Mouse (Mus musculus): ENCODE results near the gene Gm21725. TPM values are rescaled to one million over a fixed set of nuclear protein-coding genes. Genes with fewer than 3 reads are reported as not detected.
"Not testable (repeated sequence)": the region's sequence is repeated elsewhere in the genome, so short reads cannot be mapped to it uniquely, and the experiment has no call there.

The Gm21725 gene
- total RNA-seq (2021) (not detected), polyA plus RNA-seq (2012; rRNA removed) (not detected in 2 replicates)
- long read RNA-seq: 0 reads

GRCm38 (mm10) chrY:13348963-13349362 lies at the start of gene Gm21725:
Gene Gm21725 (minus strand): TSS chrY:13349063.
- H3K9ac ChIP-seq (ENCODE audit: low read depth, low read length); intact Hi-C loops (cut with DNase I); H3K27me3 ChIP-seq (ENCODE audit: control insufficient read depth, insufficient read depth, low read length); DNase-seq; H3K27ac ChIP-seq; H3K4me3 ChIP-seq; H3K4me1 ChIP-seq (ENCODE audit: control insufficient read depth, insufficient read depth, low read length); H3K79me2 ChIP-seq (replicated peaks; ENCODE audit: control insufficient read depth, insufficient read depth, low read length); H3K36me3 ChIP-seq (ENCODE audit: control insufficient read depth, insufficient read depth, low read length): not testable (repeated sequence)
- no CpG with 5 or more reads among the region's 3 CpGs for WGBS

Other genes starting within 250 kb of the Gm21725 start
- not detected for gene Gm21891, start 215.6 kb downstream of the Gm21725 start, total RNA-seq (2021)
- not detected in 2 replicates for gene Gm21891, start 215.6 kb downstream of the Gm21725 start, polyA plus RNA-seq (2012; rRNA removed)
- gene Gm21425, start 187.1 kb downstream of the Gm21725 start, total RNA-seq (2021): not detected
- gene Gm21425, start 187.1 kb downstream of the Gm21725 start, polyA plus RNA-seq (2012; rRNA removed): not detected in 2 replicates
- not detected for gene Gm21828, start 125.1 kb downstream of the Gm21725 start, total RNA-seq (2021)
- gene Gm21828, start 125.1 kb downstream of the Gm21725 start, polyA plus RNA-seq (2012; rRNA removed): not detected in 2 replicates
- not detected for gene Gm21440, start 96.7 kb downstream of the Gm21725 start, total RNA-seq (2021)
- gene Gm21440, start 96.7 kb downstream of the Gm21725 start, polyA plus RNA-seq (2012; rRNA removed): not detected in 2 replicates
- not detected for gene Gm21454, start 96.6 kb downstream of the Gm21725 start, total RNA-seq (2021)
- not detected in 2 replicates for gene Gm21454, start 96.6 kb downstream of the Gm21725 start, polyA plus RNA-seq (2012; rRNA removed)
- not detected for gene Gm21866, start 116.5 kb upstream of the Gm21725 start, total RNA-seq (2021)
- gene Gm21866, start 116.5 kb upstream of the Gm21725 start, polyA plus RNA-seq (2012; rRNA removed): not detected in 2 replicates
- gene Gm20773, start 145.0 kb upstream of the Gm21725 start, total RNA-seq (2021): not detected
- not detected in 2 replicates for gene Gm20773, start 145.0 kb upstream of the Gm21725 start, polyA plus RNA-seq (2012; rRNA removed)

Data from heart, adult 2 months (tissue).